Mouse (Mus musculus): ENCODE results near the gene Il13. TPM values are rescaled to one million over a fixed set of nuclear protein-coding genes. Genes with fewer than 3 reads are reported as not detected.

Gene Il13
- total and polyA plus RNA-seq, 3 experiments, result 2.8 to 4.8 (median 3.6) TPM

DNA sequence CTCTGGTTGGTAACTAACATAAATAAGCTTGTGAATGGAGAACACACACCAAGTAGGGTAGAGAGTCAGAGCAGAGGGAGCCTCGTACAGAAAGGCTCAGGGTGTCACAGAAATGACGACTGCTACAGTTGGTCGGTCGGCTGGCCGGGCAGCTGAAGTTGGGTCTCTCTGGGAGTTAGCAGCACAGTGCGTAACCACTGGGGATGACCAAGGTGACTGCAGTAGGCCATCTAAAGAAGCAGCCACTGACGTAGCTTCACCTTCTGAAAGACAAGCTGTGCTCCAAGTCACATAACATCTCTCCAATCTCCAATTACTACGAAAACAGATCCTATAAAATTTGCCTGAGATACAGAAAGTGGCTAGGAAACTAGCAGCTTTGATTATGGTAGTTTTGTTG, 22.9 kb upstream of the Il13 start:
- no peak for TF ChIP-seq E2F4 (IDR thresholded peaks at IDR 0.05; ENCODE audit: insufficient replicate concordance, low read depth, low read length)
- peak; percentile 83 for TF ChIP-seq ETS1 (conservative IDR thresholded peaks at IDR 0.05; ENCODE audit: low read depth, low read length)
- TF ChIP-seq MEF2A (IDR thresholded peaks at IDR 0.05; ENCODE audit: borderline replicate concordance, low read depth, low read length), result no peak
- TF ChIP-seq ZC3H11A (IDR thresholded peaks at IDR 0.05; ENCODE audit: low read depth, low read length), result no peak
- no peak for TF ChIP-seq NRF1 (IDR thresholded peaks at IDR 0.05; ENCODE audit: low read depth, low read length)
- TF ChIP-seq MAX (IDR thresholded peaks at IDR 0.05; ENCODE audit: low read length), result no peak
- no peak for TF ChIP-seq JUND (conservative IDR thresholded peaks at IDR 0.05; ENCODE audit: low read depth, low read length)
- TF ChIP-seq ZNF384 (IDR thresholded peaks at IDR 0.05; ENCODE audit: low read depth, low read length), result no peak
- TF ChIP-seq POLR2AphosphoS2 (IDR thresholded peaks at IDR 0.05; ENCODE audit: low read depth, low read length), result no peak
- TF ChIP-seq USF2 (conservative IDR thresholded peaks at IDR 0.05; ENCODE audit: low read depth, low read length), result no peak
- no peak for TF ChIP-seq MAZ (IDR thresholded peaks at IDR 0.05; ENCODE audit: low read depth, low read length)
- no peak for TF ChIP-seq PAX5 (IDR thresholded peaks at IDR 0.05; ENCODE audit: low read length)
- peak; percentile 76; the same call in 1 of the 2 replicates for TF ChIP-seq UBTF (IDR thresholded peaks at IDR 0.05; ENCODE audit: low read depth, low read length)
- TF ChIP-seq SMC3 (IDR thresholded peaks at IDR 0.05; ENCODE audit: low read depth, low read length), result peak; percentile 13
- no peak for TF ChIP-seq CHD1 (IDR thresholded peaks at IDR 0.05; ENCODE audit: low read depth, low read length)
- no peak for TF ChIP-seq CHD2 (IDR thresholded peaks at IDR 0.05; ENCODE audit: low read length)
- 0 out of 2 replicates have a peak, but pooled peaks have one; percentile 37 for TF ChIP-seq POLR2A (IDR thresholded peaks at IDR 0.05; ENCODE audit: low read depth, low read length)
- TF ChIP-seq ELF1 (IDR thresholded peaks at IDR 0.05; ENCODE audit: low read depth, low read length), result no peak
- no peak for TF ChIP-seq HCFC1 (IDR thresholded peaks at IDR 0.05; ENCODE audit: low read depth, low read length)
- TF ChIP-seq KAT2A (IDR thresholded peaks at IDR 0.05; ENCODE audit: insufficient replicate concordance, low read length), result no peak
- peak; percentile 11; the same call in 1 of the 2 replicates for TF ChIP-seq MXI1 (IDR thresholded peaks at IDR 0.05; ENCODE audit: low read depth, low read length)
- 0 out of 2 replicates have a peak, but pooled peaks have one; percentile 9 for TF ChIP-seq NELFE (IDR thresholded peaks at IDR 0.05; ENCODE audit: low read depth, low read length)
- TF ChIP-seq TCF12 (IDR thresholded peaks at IDR 0.05; ENCODE audit: low read depth, low read length), result peak; percentile 28; the same call in 1 of the 2 replicates
- TF ChIP-seq ZMIZ1 (IDR thresholded peaks at IDR 0.05; ENCODE audit: low read depth, low read length), result no peak
- no peak for TF ChIP-seq CTCF (conservative IDR thresholded peaks at IDR 0.05 in 1 of 2, IDR thresholded peaks at IDR 0.05 in 1 of 2; ENCODE audit: low read depth in 2 of 2, low read length in 2 of 2)
- no peak for TF ChIP-seq USF1 (IDR thresholded peaks at IDR 0.05; ENCODE audit: low read depth, low read length)
- TF ChIP-seq MAFK (IDR thresholded peaks at IDR 0.05; ENCODE audit: insufficient replicate concordance, low read length), result no peak
- TF ChIP-seq BHLHE40 (IDR thresholded peaks at IDR 0.05; ENCODE audit: low read depth, low read length), result no peak
- TF ChIP-seq RAD21 (IDR thresholded peaks at IDR 0.05; ENCODE audit: low read depth, low read length), result peak; percentile 1
- no peak for TF ChIP-seq EP300 (IDR thresholded peaks at IDR 0.05; ENCODE audit: low read length)
- 0 out of 2 replicates have a peak, but pooled peaks have one; percentile 51 for TF ChIP-seq TBP (conservative IDR thresholded peaks at IDR 0.05; ENCODE audit: low read depth, low read length)
- no peak for TF ChIP-seq SIN3A (IDR thresholded peaks at IDR 0.05; ENCODE audit: low read length)
- no peak for TF ChIP-seq ZKSCAN1 (IDR thresholded peaks at IDR 0.05; ENCODE audit: borderline replicate concordance, low read depth, low read length)
- no peak for TF ChIP-seq GABPA (IDR thresholded peaks at IDR 0.05; ENCODE audit: insufficient replicate concordance, low read depth, low read length)
- TF ChIP-seq RCOR1 (conservative IDR thresholded peaks at IDR 0.05; ENCODE audit: low read depth, low read length), result no peak
- TF ChIP-seq JUN (IDR thresholded peaks at IDR 0.05; ENCODE audit: insufficient read depth, low read depth, low read length), result no peak
- TF ChIP-seq MYC (IDR thresholded peaks at IDR 0.05; ENCODE audit: low read depth, low read length), result no peak
- TF ChIP-seq IRF4 (IDR thresholded peaks at IDR 0.05; ENCODE audit: low read depth, low read length), result 0 out of 2 replicates have a peak, but pooled peaks have one; percentile 9
- H3K27ac ChIP-seq (ENCODE audit: insufficient read depth, low read depth), result peak overlapping the region; percentile 97
- peak overlapping the region; percentile 83 for H3K4me2 ChIP-seq (ENCODE audit: insufficient read depth, low read depth, poor library complexity, severe bottlenecking)
- in situ Hi-C loops (cut with MboI; ENCODE audit: low pct_ligation_motif_present, low pct_unique_long_range_greater_than_20kb, low sequenced_read_pairs), result no loop called here
- H3K9ac ChIP-seq (ENCODE audit: insufficient read depth, low read depth), result peak overlapping the region; percentile 65
- DNase-seq (ENCODE audit: extremely low read depth), result peak; percentile 81
- dilution Hi-C loops (cut with MboI; ENCODE audit: extremely low pct_ligation_motif_present, extremely low pct_unique_long_range_greater_than_20kb, low sequenced_read_pairs), result no loop called here
- no peaks in the 10 kb centered on the region for H3K27me3 ChIP-seq (replicated peaks)
- H3K9me3 ChIP-seq (replicated peaks; ENCODE audit: low read length), result no peaks in the 10 kb centered on the region
- peaks cover 35 to 85% of the 10 kb centered on the region in 2 experiments for H3K4me1 ChIP-seq (ENCODE audit: control insufficient read depth in 1 of 2, insufficient read depth in 2 of 2)
- H3K79me2 ChIP-seq (replicated peaks; ENCODE audit: control insufficient read depth, extremely low read depth, insufficient read depth, poor library complexity, severe bottlenecking), result peaks cover 8% of the 10 kb centered on the region
- peaks cover 34 to 55% of the 10 kb centered on the region in 2 experiments for H3K36me3 ChIP-seq (replicated peaks in 1 of 2; ENCODE audit: control insufficient read depth in 1 of 2, insufficient read depth in 1 of 2, low read length in 1 of 2)
- H3K4me3 ChIP-seq (replicated peaks in 1 of 3; ENCODE audit: low read depth in 2 of 3, low read length in 2 of 3, poor library complexity in 1 of 3), result no peak overlapping the region
